Mouse (Mus musculus) liver, postnatal 0 days (tissue): ENCODE results near the gene Trpv2. TPM values are rescaled to one million over a fixed set of nuclear protein-coding genes. Genes with fewer than 3 reads are reported as not detected.
A peak's percentile ranks its signal among the peaks of the same experiment; 100 is the strongest.

ENCODE experiments used
- ATAC-seq: fragments of 200-750 bp; cut with Nextera tagmentation; 2 replicates; pipeline ENCODE4 v1.8.0; 2017; ENCODE audit warnings: mild to moderate bottlenecking, moderate library complexity
- DNase-seq: peaks from one replicate; pipeline ENCODE4 v3.0.0-alpha.2; 2016
- H3K27ac ChIP-seq: fragments of 300-500 bp; sonication (generic); 2 replicates; pipeline ENCODE4 v1.5.1; 2014; ENCODE audit warnings: antibody characterized with exemption, moderate library complexity, mild to moderate bottlenecking, low read depth
- H3K27me3 ChIP-seq: fragments of 300-500 bp; sonication (generic); 2 replicates; pipeline ENCODE4 v1.6.1; 2014; ENCODE audit warnings: low read length, control low read depth, mixed read lengths; ENCODE audit not compliant: insufficient read depth
- H3K36me3 ChIP-seq: fragments of 300-500 bp; sonication (generic); replicated peaks from 2 replicates; pipeline ENCODE4 v1.6.1; 2014; ENCODE audit warnings: mild to moderate bottlenecking, control low read depth, low read length, moderate library complexity, mixed read lengths; ENCODE audit not compliant: insufficient read depth
- H3K4me1 ChIP-seq: fragments of 300-500 bp; sonication (generic); 2 replicates; pipeline ENCODE4 v1.6.1; 2014; ENCODE audit warnings: antibody characterized with exemption, mild to moderate bottlenecking, control low read depth; ENCODE audit not compliant: insufficient read depth
- H3K4me2 ChIP-seq: fragments of 300-500 bp; sonication (generic); 2 replicates; pipeline ENCODE4 v1.6.1; 2014; ENCODE audit warnings: low read depth, mild to moderate bottlenecking, low read length, moderate library complexity, mixed read lengths
- H3K4me3 ChIP-seq: fragments of 300-500 bp; sonication (generic); 2 replicates; pipeline ENCODE4 v1.5.1; 2014; ENCODE audit warnings: low read depth, low read length
- H3K9ac ChIP-seq: fragments of 300-500 bp; sonication (generic); replicated peaks from 2 replicates; pipeline ENCODE4 v1.6.1; 2014; ENCODE audit warnings: mild to moderate bottlenecking, moderate library complexity
- H3K9me3 ChIP-seq: fragments of 300-500 bp; sonication (generic); 2 replicates; pipeline ENCODE4 v1.6.1; 2016; ENCODE audit warnings: mild to moderate bottlenecking, control low read depth, low read length, mixed read lengths
- CTCF ChIP-seq: sonication (generic); IDR thresholded peaks from 2 replicates; pipeline ENCODE4 v1.5.1; 2016; ENCODE audit warnings: antibody characterized with exemption, low read depth
- EP300 ChIP-seq: IDR thresholded peaks from 2 replicates; pipeline ENCODE4 v1.6.1; 2016; ENCODE audit warnings: antibody characterized with exemption, low read depth, mild to moderate bottlenecking
- WGBS: fragments of 180-500 bp; shearing (Covaris S2); extraction: QIAGEN DNeasy Blood & Tissue Kit; methylation state at CpG from one replicate; pipeline ENCODE4 v1.1.7; 2014; ENCODE audit not compliant: insufficient replicate concordance; 5-methylcytosine and 5-hydroxymethylcytosine counted together
- polyA plus RNA-seq: library from polyadenylated mRNA; unstranded; fragments of >200 nt; fragmentation: Nextera tagmentation; extraction: Ambion mirVana; gene quantifications from 2 replicates; pipeline ENCODE4 v1.2.1, GENCODE M21; 2015

The Trpv2 gene
- polyA plus RNA-seq, 1 experiment from 2014 or later: 5.4 TPM

GRCm38 (mm10) chr11:62604886-62605618 is 30.8 kb downstream of the Trpv2 start:
- peaks cover 25% of the 10 kb centered on the region for H3K4me1 ChIP-seq
- TF ChIP-seq EP300: no peak
- no peak for TF ChIP-seq CTCF
- peaks cover 39% of the 10 kb centered on the region for H3K36me3 ChIP-seq
- DNase-seq (no peak), ATAC-seq (no peak)
- H3K27me3 ChIP-seq: no peaks in the 10 kb centered on the region
- peak overlapping the region; percentile 79 for H3K4me2 ChIP-seq
- H3K9ac ChIP-seq: peak overlapping the region; percentile 85; the same call in 1 of the 2 replicates
- peak overlapping the region; percentile 83; the same call in 1 of the 2 replicates for H3K4me3 ChIP-seq
- WGBS: 48% methylated on average over 3 of the region's 3 CpGs
- H3K9me3 ChIP-seq: no peaks in the 10 kb centered on the region
- H3K27ac ChIP-seq: peak overlapping the region; percentile 55

GRCm38 (mm10) chr11:62605619-62606298 is 31.5 kb downstream of the Trpv2 start:
- H3K9ac ChIP-seq: no peak overlapping the region
- H3K27ac ChIP-seq: peak overlapping the region; percentile 55
- H3K9me3 ChIP-seq: no peaks in the 10 kb centered on the region
- H3K4me1 ChIP-seq: peaks cover 25% of the 10 kb centered on the region
- 61% methylated on average over 10 of the region's 10 CpGs for whole genome bisulfite sequencing
- ATAC-seq: no peak
- no peak for DNase-seq
- H3K27me3 ChIP-seq: no peaks in the 10 kb centered on the region
- H3K36me3 ChIP-seq: peaks cover 39% of the 10 kb centered on the region
- H3K4me3 ChIP-seq: no peak overlapping the region
- TF ChIP-seq EP300 (no peak), CTCF (no peak)
- H3K4me2 ChIP-seq: no peak overlapping the region

GRCm38 (mm10) chr11:62606299-62607169 is 32.2 kb downstream of the Trpv2 start:
- 55% methylated on average over 10 of the region's 10 CpGs for WGBS
- Histone ChIP-seq H3K27ac (no peak overlapping the region), H3K4me3 (no peak overlapping the region), H3K4me1 (peaks cover 25% of the 10 kb centered on the region), H3K36me3 (peaks cover 39% of the 10 kb centered on the region), H3K4me2 (no peak overlapping the region), H3K9me3 (no peaks in the 10 kb centered on the region), H3K27me3 (no peaks in the 10 kb centered on the region), H3K9ac (no peak overlapping the region)
- no peak for ATAC-seq
- TF ChIP-seq CTCF: 0 out of 2 replicates have a peak, but pooled peaks have one; percentile 22
- no peak for TF ChIP-seq EP300
- DNase-seq: no peak

- no peak for ATAC-seq
- Histone ChIP-seq H3K27me3 (no peaks in the 10 kb centered on the region), H3K9me3 (no peaks in the 10 kb centered on the region), H3K4me2 (no peak overlapping the region), H3K27ac (no peak overlapping the region), H3K4me1 (peaks cover 18% of the 10 kb centered on the region), H3K9ac (no peak overlapping the region), H3K36me3 (peaks cover 39% of the 10 kb centered on the region), H3K4me3 (no peak overlapping the region)
- TF ChIP-seq CTCF (no peak), EP300 (no peak)
- DNase-seq: no peak
- WGBS: 72% methylated on average over 10 of the region's 10 CpGs
Measured at GRCm38 (mm10) chr11:62607170-62607951, 33.1 kb downstream of the Trpv2 start.

GRCm38 (mm10) chr11:62607952-62608201 is 33.6 kb downstream of the Trpv2 start:
- no peak overlapping the region for H3K4me3 ChIP-seq
- no peak overlapping the region for H3K27ac ChIP-seq
- peaks cover 39% of the 10 kb centered on the region for H3K36me3 ChIP-seq
- no peak for ATAC-seq
- no peak for DNase-seq
- TF ChIP-seq CTCF (no peak), EP300 (no peak)
- H3K9me3 ChIP-seq: no peaks in the 10 kb centered on the region
- no peak overlapping the region for H3K4me2 ChIP-seq
- peaks cover 18% of the 10 kb centered on the region for H3K4me1 ChIP-seq
- no peak overlapping the region for H3K9ac ChIP-seq
- no peaks in the 10 kb centered on the region for H3K27me3 ChIP-seq
- WGBS: 92% methylated on average over 1 of the region's 1 CpGs
